11 mouse cellular contexts compared by ENCODE assay signal in genomic region chr12:9903702-9904231, GRCm38 (mm10).
"Had no signal": no experiment of that assay in that cellular context is flagged by ENCODE, and none has a peak within 500 bp of the region (broad histone marks: within the 10 kb centered on the region; RNA-seq: fewer than 3 reads in every experiment).

No protein-coding gene starts in this region.

- H3K4me2 ChIP-seq: limb, embryonic 15.5 days; liver, embryonic 12.5 days; midbrain, embryonic 13.5 days; neural tube, embryonic 15.5 days had no signal

- ATAC-seq: liver, embryonic 12.5 days; midbrain, embryonic 13.5 days had no signal

- DNase-seq: kidney, postnatal 25 days; layer of hippocampus, adult 9-11 months; layer of hippocampus, postnatal 36 days; right cerebral cortex, adult 18-20 months; right cerebral cortex, postnatal 25 days; thymus, postnatal 36 days had no signal

- H3K27me3 ChIP-seq: limb, embryonic 15.5 days; liver, embryonic 12.5 days; midbrain, embryonic 13.5 days; neural tube, embryonic 15.5 days had no signal

- H3K27ac ChIP-seq: limb, embryonic 15.5 days; liver, embryonic 12.5 days; midbrain, embryonic 13.5 days; neural tube, embryonic 15.5 days had no signal

- H3K9me3 ChIP-seq: limb, embryonic 15.5 days; liver, embryonic 12.5 days; midbrain, embryonic 13.5 days; neural tube, embryonic 15.5 days had no signal

- H3K4me1 ChIP-seq: limb, embryonic 15.5 days; liver, embryonic 12.5 days; midbrain, embryonic 13.5 days; neural tube, embryonic 15.5 days had no signal

- H3K4me3 ChIP-seq: limb, embryonic 15.5 days; liver, embryonic 12.5 days; midbrain, embryonic 13.5 days; myocyte; neural tube, embryonic 15.5 days had no signal

- H3K9ac ChIP-seq: limb, embryonic 15.5 days; liver, embryonic 12.5 days; midbrain, embryonic 13.5 days; neural tube, embryonic 15.5 days had no signal

- H3K36me3 ChIP-seq: limb, embryonic 15.5 days; liver, embryonic 12.5 days; midbrain, embryonic 13.5 days; neural tube, embryonic 15.5 days had no signal
